Mouse (Mus musculus) kidney, adult 2 months (tissue): Measurements from ENCODE around the gene Bloc1s6. TPM values are rescaled to one million over a fixed set of nuclear protein-coding genes. Genes with fewer than 3 reads are reported as not detected.
A peak's percentile ranks its signal among the peaks of the same experiment; 100 is the strongest.

Experiments
- DNase-seq: peaks from one replicate; pipeline ENCODE4 v3.0.0; 2021
- H3K27ac ChIP-seq: fragments of 200-500 bp; 2 replicates; pipeline ENCODE4 v1.5.1; 2012; ENCODE audit warnings: low read depth, low read length, control low read depth, inconsistent platforms; ENCODE audit not compliant: insufficient read depth
- H3K27me3 ChIP-seq: fragments of 200-500 bp; replicated peaks from 2 replicates; pipeline ENCODE4 v1.6.1; 2012; ENCODE audit warnings: mild to moderate bottlenecking, moderate library complexity, low read length, inconsistent platforms; ENCODE audit not compliant: control insufficient read depth, insufficient read depth
- H3K36me3 ChIP-seq: fragments of 200-500 bp; 2 replicates; pipeline ENCODE4 v1.6.1; 2012; ENCODE audit warnings: mild to moderate bottlenecking, moderate library complexity, low read length, inconsistent platforms; ENCODE audit not compliant: control insufficient read depth, insufficient read depth
- H3K4me1 ChIP-seq: fragments of 200-500 bp; 2 replicates; pipeline ENCODE4 v1.6.1; 2011; ENCODE audit warnings: low read length; ENCODE audit not compliant: control insufficient read depth, insufficient read depth
- H3K4me3 ChIP-seq: fragments of 200-500 bp; 2 replicates; pipeline ENCODE4 v1.5.1; 2011; ENCODE audit warnings: mild to moderate bottlenecking, low read depth, low read length, control low read depth; ENCODE audit not compliant: insufficient read depth
- CTCF ChIP-seq: fragments of 200-500 bp; conservative IDR thresholded peaks from 2 replicates; pipeline ENCODE4 v1.5.1; 2011; ENCODE audit warnings: low read depth, mild to moderate bottlenecking, control low read depth, low read length, moderate library complexity, mixed read lengths; ENCODE audit not compliant: insufficient read depth, insufficient read length
- POLR2A ChIP-seq: fragments of 200-500 bp; IDR thresholded peaks from one replicate; pipeline ENCODE4 v1.6.1; 2011; ENCODE audit warnings: low read depth, low read length, control low read depth
- WGBS: fragments of 180-500 bp; shearing (Covaris S2); methylation state at CpG from one replicate; pipeline ENCODE4 v1.1.7; 2018; 5-methylcytosine and 5-hydroxymethylcytosine counted together
- polyA plus RNA-seq: library from polyadenylated mRNA; depleted of rRNA; stranded (reverse); fragments of >200 nt; gene quantifications from 2 replicates; pipeline ENCODE4 v1.2.3, GENCODE M21; 2012

Bloc1s6 gene
- polyA plus RNA-seq, 1 experiment: 29.2 TPM

DNA sequence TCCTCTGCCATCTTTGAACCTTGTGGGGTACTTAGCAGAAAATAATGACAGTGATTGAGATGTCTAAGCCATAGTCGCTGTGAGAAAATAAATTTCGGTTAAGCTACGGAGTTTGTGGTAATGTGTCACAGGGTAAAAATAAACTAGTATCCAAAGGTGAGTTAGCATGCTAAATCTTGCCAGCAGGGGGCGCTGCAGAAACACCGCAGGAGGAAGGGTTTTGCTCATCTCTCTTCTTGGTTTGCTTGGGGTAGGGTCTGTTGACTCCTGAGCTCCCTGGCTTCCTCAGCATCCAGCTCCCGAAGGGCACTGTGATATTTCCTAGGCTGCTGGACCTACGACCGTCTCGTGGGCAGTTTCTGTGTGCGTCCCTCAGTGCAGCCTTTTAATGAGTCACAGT lies 12.7 kb upstream of the Bloc1s6 start:
- TF ChIP-seq CTCF: peak; percentile 70
- no peak for TF ChIP-seq POLR2A
- no peaks in the 10 kb centered on the region for H3K4me1 ChIP-seq
- H3K36me3 ChIP-seq: no peaks in the 10 kb centered on the region
- peak; percentile 34 for DNase-seq
- no peak overlapping the region for H3K4me3 ChIP-seq
- no peaks in the 10 kb centered on the region; the same call in 1 of the 2 replicates for H3K27me3 ChIP-seq
- WGBS: 57% methylated on average over 10 of the region's 10 CpGs
- no peak overlapping the region for H3K27ac ChIP-seq

DNA sequence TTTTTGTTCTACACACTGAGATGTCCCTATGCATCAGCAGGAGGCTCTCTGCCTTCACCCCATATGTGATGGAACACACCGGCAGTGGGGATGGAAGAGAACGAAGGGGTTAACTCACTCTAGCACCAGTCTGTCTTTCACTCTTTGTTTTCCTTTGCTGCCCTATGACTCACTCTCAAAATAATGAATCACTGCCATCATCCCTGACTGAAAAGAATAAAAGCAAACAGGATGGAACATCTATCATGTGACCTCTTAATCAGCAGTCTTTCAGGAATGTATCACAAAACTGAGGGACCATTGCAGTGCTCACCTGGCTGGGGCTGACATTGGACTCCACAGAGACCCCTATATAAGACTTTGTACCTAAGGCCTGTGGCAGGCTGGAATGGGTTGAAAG lies 6.8 kb upstream of the Bloc1s6 start:
- no peaks in the 10 kb centered on the region for H3K36me3 ChIP-seq
- whole genome bisulfite sequencing: 64% methylated on average over 2 of the region's 2 CpGs
- TF ChIP-seq CTCF (no peak), POLR2A (no peak)
- H3K27ac ChIP-seq: no peak overlapping the region
- H3K27me3 ChIP-seq: no peaks in the 10 kb centered on the region; the same call in 1 of the 2 replicates
- DNase-seq: no peak
- no peaks in the 10 kb centered on the region for H3K4me1 ChIP-seq
- H3K4me3 ChIP-seq: no peak overlapping the region

DNA sequence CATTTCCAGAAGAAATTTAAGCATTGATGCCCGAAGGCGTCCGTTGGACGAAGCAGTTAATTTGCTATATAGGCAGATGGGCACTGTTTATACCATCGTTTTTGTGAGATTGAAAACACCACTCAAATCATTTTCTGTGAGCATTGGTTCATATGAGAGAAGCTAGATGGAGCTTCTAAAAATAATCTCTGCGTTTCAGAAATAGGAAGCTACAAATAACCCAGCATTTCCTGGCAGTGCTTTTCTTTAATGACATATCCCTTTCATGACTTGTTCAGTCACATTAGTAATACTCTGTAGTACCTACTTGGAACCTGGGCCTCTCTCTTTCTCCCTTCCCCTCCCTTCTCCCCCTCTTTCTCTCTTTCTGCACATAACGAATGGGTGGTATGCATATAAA lies 720 bp downstream of the Bloc1s6 start:
- DNase-seq: no peak
- TF ChIP-seq POLR2A: no peak
- no peak for TF ChIP-seq CTCF
- Histone ChIP-seq H3K4me3 (peak overlapping the region; percentile 93), H3K4me1 (peaks cover 3% of the 10 kb centered on the region; the same call in 1 of the 2 replicates), H3K36me3 (no peaks in the 10 kb centered on the region), H3K27me3 (no peaks in the 10 kb centered on the region), H3K27ac (peak overlapping the region; percentile 60; the same call in 1 of the 2 replicates)
- WGBS: 18% methylated on average over 7 of the region's 7 CpGs

DNA sequence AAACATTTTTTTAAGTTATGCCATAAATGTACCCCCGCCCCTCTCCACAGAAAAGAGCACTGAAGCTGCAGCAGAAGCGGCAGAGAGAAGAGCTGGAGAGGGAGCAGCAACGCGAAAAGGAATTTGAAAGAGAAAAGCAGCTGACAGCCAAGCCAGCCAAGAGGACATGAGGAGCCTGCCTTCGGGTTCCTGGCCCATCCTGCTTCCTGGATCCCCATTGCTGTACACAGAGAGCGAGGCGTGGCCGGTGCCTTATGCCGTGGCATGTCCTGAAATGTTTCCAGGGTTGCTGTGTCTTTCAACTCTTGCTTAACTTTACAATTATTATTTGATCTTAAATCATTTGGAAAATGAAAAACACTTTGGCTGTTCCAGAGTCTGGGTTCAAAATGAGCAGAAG lies 8.2 kb downstream of the Bloc1s6 start:
- H3K27ac ChIP-seq: peak overlapping the region; percentile 57; the same call in 1 of the 2 replicates
- TF ChIP-seq POLR2A (no peak), CTCF (no peak)
- no peak overlapping the region for H3K4me3 ChIP-seq
- H3K27me3 ChIP-seq: no peaks in the 10 kb centered on the region
- 70% methylated on average over 9 of the region's 9 CpGs for WGBS
- DNase-seq: peak; percentile 28
- H3K36me3 ChIP-seq: peaks cover 3% of the 10 kb centered on the region
- H3K4me1 ChIP-seq: no peaks in the 10 kb centered on the region

DNA sequence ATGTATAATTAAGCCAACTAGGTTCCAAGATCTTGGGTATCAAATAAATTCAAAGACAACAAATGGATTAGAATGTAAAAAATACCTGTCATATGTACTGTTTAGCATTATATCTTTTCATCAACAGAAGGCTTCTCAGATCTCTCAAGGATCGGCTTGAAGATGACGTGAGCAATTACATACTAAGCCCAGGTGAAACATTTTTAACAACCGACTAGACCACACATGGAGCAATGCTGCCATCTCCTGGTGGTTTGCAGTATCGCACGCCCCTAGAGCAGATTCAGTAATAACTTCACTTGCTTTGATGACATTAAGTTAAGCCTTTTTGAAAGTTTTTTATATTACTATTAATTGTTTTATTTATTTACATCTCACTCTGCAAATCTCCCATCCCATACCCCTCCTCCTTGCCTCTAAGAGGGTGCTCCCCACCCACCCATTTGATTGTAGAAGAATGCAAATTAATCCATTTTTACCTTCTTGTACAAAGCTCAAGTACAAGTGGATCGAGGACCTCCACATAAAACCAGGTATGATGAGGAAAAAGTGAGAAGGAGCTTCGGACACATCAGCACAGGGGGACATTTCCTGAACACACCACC lies 15.5 kb downstream of the Bloc1s6 start:
- no peak for TF ChIP-seq POLR2A
- peak; percentile 97 for TF ChIP-seq CTCF
- Histone ChIP-seq H3K27ac (no peak overlapping the region), H3K27me3 (no peaks in the 10 kb centered on the region), H3K4me3 (no peak overlapping the region), H3K36me3 (no peaks in the 10 kb centered on the region), H3K4me1 (no peaks in the 10 kb centered on the region)
- peak; percentile 66 for DNase-seq
- WGBS: 13% methylated on average over 7 of the region's 7 CpGs

DNA sequence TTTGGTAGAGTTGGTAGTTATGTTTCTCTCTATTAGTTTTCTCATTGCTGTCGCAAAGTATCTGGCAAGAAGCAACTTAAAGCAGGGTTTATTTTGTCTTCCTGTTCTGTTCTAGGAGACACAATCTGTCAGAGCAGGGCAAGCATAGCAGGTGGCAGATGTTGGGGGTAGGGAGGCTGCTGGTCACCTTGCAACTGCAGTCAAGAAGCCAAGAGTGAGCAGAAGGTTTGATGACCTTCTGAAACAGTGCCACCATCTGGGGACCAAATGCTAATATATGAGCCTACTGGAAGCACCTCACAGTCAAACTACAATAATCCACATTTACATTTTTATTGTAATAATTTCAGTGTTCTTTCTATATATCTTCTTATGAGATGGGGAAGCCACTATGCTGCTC lies 21.5 kb downstream of the Bloc1s6 start:
- WGBS: 92% methylated on average over 1 of the region's 1 CpGs
- H3K4me1 ChIP-seq: peaks cover 4% of the 10 kb centered on the region; the same call in 1 of the 2 replicates
- DNase-seq: no peak

DNA sequence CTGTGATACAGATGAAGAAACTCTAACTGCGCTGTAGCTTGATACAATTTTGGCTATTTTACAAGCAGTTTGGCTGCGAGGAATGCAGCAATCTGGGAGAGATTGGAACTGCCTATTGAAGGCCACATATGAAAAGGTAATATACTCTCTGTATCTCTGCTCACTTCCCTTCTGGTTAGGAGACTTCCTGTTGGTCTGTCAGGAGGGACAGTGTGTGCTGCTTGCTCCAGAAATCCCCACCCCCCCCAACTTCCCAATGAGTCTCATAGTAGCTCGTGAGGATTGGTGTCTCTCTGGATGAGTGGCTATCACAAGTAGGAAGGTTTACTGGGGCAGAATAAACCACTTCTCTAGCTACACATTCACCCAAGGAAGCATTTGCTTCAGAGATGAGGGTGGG lies 24.7 kb downstream of the Bloc1s6 start:
- H3K4me1 ChIP-seq: peaks cover 6% of the 10 kb centered on the region; the same call in 1 of the 2 replicates
- no peak for DNase-seq
- 34% methylated on average over 3 of the region's 3 CpGs for WGBS
- no peaks in the 10 kb centered on the region for H3K36me3 ChIP-seq
- no peak for TF ChIP-seq CTCF
- no peak for TF ChIP-seq POLR2A
- H3K4me3 ChIP-seq: no peak overlapping the region
- no peaks in the 10 kb centered on the region for H3K27me3 ChIP-seq
- H3K27ac ChIP-seq: no peak overlapping the region

More for the DNA sequence above, 21.5 kb downstream of the Bloc1s6 start:
- Histone ChIP-seq H3K27ac (no peak overlapping the region), H3K36me3 (no peaks in the 10 kb centered on the region), H3K27me3 (no peaks in the 10 kb centered on the region), H3K4me3 (no peak overlapping the region)
- no peak for TF ChIP-seq CTCF

DNA sequence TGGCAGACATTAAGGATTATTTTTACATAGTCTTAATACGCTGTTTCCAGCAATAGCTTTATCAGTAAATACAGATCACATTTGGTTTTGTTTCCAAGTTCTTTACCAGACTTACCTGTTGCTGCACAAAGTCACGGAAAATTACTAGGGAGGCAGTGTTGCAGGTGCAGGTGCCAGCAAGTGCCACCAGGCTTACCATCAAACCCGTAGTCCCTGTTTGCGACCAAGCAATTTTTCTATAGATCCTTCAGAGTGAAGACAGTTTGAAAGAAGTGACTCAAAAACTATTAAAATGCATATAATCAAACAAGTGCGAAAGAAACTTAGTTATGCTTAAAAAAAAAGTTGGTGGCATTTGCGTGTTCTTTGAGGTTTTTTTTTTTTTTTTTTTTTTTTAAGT lies 26.2 kb downstream of the Bloc1s6 start:
- DNase-seq: peak; percentile 47
- Histone ChIP-seq H3K4me1 (peaks cover 12% of the 10 kb centered on the region; the same call in 1 of the 2 replicates), H3K27me3 (no peaks in the 10 kb centered on the region), H3K27ac (peak overlapping the region; percentile 77; the same call in 1 of the 2 replicates), H3K36me3 (no peaks in the 10 kb centered on the region), H3K4me3 (no peak overlapping the region; the same call in 1 of the 2 replicates)
- TF ChIP-seq POLR2A (no peak), CTCF (peak; percentile 37)
- 40% methylated on average over 6 of the region's 6 CpGs for WGBS
